Mouse (Mus musculus) hindbrain, embryonic 14.5 days (tissue): Measurements from ENCODE around the gene Zfp1. TPM values are rescaled to one million over a fixed set of nuclear protein-coding genes. Genes with fewer than 3 reads are reported as not detected.

Source experiments
- ATAC-seq: fragments of 200-750 bp; cut with Nextera tagmentation; 2 replicates; pipeline ENCODE4 v1.8.0; 2017; ENCODE audit warnings: moderate number of reproducible peaks, mild to moderate bottlenecking, moderate TSS enrichment, moderate library complexity; ENCODE audit not compliant: low FRiP score
- DNase-seq: peaks from one replicate; pipeline ENCODE4 v3.0.0-alpha.2; 2015; ENCODE audit warnings: low spot score
- H3K27ac ChIP-seq: fragments of 300-500 bp; sonication (generic); 2 replicates; pipeline ENCODE4 v1.5.1; 2014; ENCODE audit warnings: mild to moderate bottlenecking, moderate library complexity
- H3K27me3 ChIP-seq: fragments of 300-500 bp; sonication (generic); 2 replicates; pipeline ENCODE4 v1.6.1; 2014; ENCODE audit warnings: mild to moderate bottlenecking, low read length, mixed read lengths; ENCODE audit not compliant: control insufficient read depth, insufficient read depth
- H3K36me3 ChIP-seq: fragments of 300-500 bp; sonication (generic); replicated peaks from 2 replicates; pipeline ENCODE4 v1.6.1; 2014; ENCODE audit not compliant: control insufficient read depth, insufficient read depth
- H3K4me1 ChIP-seq: fragments of 300-500 bp; sonication (generic); replicated peaks from 2 replicates; pipeline ENCODE4 v1.6.1; 2014; ENCODE audit warnings: antibody characterized with exemption, low read length, mixed read lengths; ENCODE audit not compliant: control insufficient read depth, insufficient read depth
- H3K4me2 ChIP-seq: fragments of 300-500 bp; sonication (generic); replicated peaks from 2 replicates; pipeline ENCODE4 v1.6.1; 2014; ENCODE audit warnings: mild to moderate bottlenecking, moderate library complexity
- H3K4me3 ChIP-seq: fragments of 300-500 bp; sonication (generic); replicated peaks from 2 replicates; pipeline ENCODE4 v1.5.1; 2014; ENCODE audit warnings: mild to moderate bottlenecking, low read length
- H3K9ac ChIP-seq: fragments of 300-500 bp; sonication (generic); 2 replicates; pipeline ENCODE4 v1.6.1; 2014
- H3K9me3 ChIP-seq: fragments of 300-500 bp; sonication (generic); 2 replicates; pipeline ENCODE4 v1.6.1; 2016; ENCODE audit warnings: low read length; ENCODE audit not compliant: control insufficient read depth
- WGBS: fragments of 180-500 bp; shearing (Covaris S2); extraction: QIAGEN DNeasy Blood & Tissue Kit; methylation state at CpG from one replicate; pipeline ENCODE4 v1.1.7; 2014; 5-methylcytosine and 5-hydroxymethylcytosine counted together
- polyA plus RNA-seq: library from polyadenylated mRNA; unstranded; fragments of >200 nt; fragmentation: Nextera tagmentation; extraction: Ambion mirVana; gene quantifications from 2 replicates; pipeline ENCODE4 v1.2.1, GENCODE M21; 2014

The Zfp1 gene
- polyA plus RNA-seq, 1 experiment from 2014 or later, result 28.3 TPM

DNA sequence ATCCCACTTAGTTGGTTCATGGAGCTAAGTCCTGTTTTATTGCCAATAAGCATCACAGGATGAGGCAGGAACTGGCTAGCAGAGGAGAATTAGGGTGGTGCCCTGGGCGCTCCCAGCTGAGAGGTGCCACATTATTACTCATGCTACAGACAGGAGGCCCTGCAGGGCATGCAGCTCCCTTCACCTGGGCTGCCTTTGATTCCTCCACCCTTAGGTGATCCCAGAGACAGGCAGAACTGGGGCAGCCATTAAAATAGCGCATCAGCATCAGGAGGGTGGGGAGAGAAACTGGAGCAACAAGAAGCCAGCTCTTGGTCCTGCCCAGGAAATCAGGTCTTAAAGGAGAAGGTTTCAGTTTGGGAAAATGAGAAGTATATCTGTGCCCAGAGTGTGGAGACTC, 38.2 kb upstream of the Zfp1 start:
- Histone ChIP-seq H3K4me3 (no peak overlapping the region), H3K36me3 (peaks cover 5% of the 10 kb centered on the region), H3K4me1 (no peaks in the 10 kb centered on the region), H3K9me3 (no peaks in the 10 kb centered on the region), H3K27me3 (no peaks in the 10 kb centered on the region), H3K9ac (no peak overlapping the region), H3K27ac (no peak overlapping the region), H3K4me2 (no peak overlapping the region)
- 95% methylated on average over 2 of the region's 2 CpGs for WGBS
- ATAC-seq, result no peak
- no peak for DNase-seq

DNA sequence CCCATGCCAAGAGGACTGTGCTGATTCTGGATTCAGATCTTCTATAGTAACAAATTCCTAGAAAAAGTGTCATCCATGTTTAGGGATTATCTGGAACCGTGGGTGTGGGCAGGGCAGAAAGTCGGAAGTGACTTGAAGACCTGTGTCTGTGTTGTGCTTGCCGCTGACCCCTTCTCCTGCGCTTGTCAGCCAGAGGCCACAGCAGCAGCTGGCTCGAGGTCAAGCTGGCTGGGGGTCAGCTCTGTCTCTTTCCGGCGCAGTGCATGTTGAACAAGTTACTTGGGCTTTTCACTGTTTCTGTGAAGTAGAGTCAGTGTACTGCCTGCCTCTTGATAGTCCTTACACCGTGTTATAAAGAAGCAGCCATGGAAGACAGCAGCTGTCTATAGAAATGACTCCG, 36.2 kb upstream of the Zfp1 start:
- Histone ChIP-seq H3K4me1 (no peaks in the 10 kb centered on the region), H3K27ac (no peak overlapping the region), H3K36me3 (peaks cover 12% of the 10 kb centered on the region), H3K4me3 (no peak overlapping the region), H3K9ac (no peak overlapping the region), H3K4me2 (no peak overlapping the region), H3K9me3 (no peaks in the 10 kb centered on the region), H3K27me3 (no peaks in the 10 kb centered on the region)
- DNase-seq (no peak), ATAC-seq (no peak)
- 89% methylated on average over 9 of the region's 9 CpGs for WGBS

DNA sequence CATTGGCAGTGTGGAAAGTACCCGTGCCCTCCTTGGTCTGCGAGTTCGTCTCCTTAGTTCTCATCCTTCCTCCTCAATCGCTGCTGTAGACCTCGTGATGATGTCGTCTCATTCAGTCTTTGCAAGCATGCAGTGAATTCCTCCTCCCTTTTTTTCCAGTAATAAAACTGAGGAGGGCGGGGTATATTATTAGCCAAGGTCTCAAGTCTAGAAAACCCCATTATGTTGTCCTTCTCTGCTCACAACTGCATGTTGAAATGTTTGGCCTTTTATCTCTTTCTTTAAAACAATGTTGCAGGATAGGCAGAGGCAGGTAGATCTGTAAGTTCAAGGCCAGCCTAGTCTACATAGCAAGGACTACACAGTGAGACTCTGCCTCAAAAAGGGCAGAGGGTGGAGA, 35.8 kb upstream of the Zfp1 start:
- 99% methylated on average over 7 of the region's 7 CpGs for WGBS
- Histone ChIP-seq H3K4me2 (no peak overlapping the region), H3K9me3 (no peaks in the 10 kb centered on the region), H3K36me3 (peaks cover 17% of the 10 kb centered on the region), H3K4me3 (no peak overlapping the region), H3K27ac (no peak overlapping the region), H3K4me1 (no peaks in the 10 kb centered on the region), H3K27me3 (no peaks in the 10 kb centered on the region), H3K9ac (no peak overlapping the region)
- DNase-seq, result no peak
- ATAC-seq, result no peak

DNA sequence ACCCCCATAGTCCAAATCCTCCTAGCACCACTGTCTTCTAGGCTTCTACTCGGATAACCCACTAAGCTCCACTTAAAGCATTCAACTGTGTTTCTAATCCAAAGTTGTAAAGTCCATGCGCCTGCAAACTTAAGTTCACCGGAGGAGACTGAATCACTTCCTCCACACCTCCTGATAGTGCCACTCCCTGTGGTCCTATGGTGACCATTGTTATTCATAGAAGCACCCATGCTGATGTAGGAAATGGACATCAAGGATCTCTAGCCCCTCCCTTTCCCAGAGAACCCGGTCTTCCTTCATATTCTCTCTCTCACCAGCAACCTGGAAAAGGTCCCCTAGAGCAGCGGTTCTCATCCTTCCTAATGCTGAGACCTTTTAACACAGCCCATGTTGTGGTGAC, 30.0 kb upstream of the Zfp1 start:
- DNase-seq, result no peak
- 81% methylated on average over 5 of the region's 5 CpGs for WGBS
- H3K4me3 ChIP-seq, result no peak overlapping the region
- H3K27ac ChIP-seq, result no peak overlapping the region
- no peaks in the 10 kb centered on the region; the same call in 1 of the 2 replicates for H3K4me1 ChIP-seq
- ATAC-seq, result no peak
- H3K27me3 ChIP-seq, result no peaks in the 10 kb centered on the region
- no peak overlapping the region for H3K4me2 ChIP-seq
- H3K36me3 ChIP-seq, result peaks cover 11% of the 10 kb centered on the region
- no peaks in the 10 kb centered on the region for H3K9me3 ChIP-seq
- H3K9ac ChIP-seq, result no peak overlapping the region

DNA sequence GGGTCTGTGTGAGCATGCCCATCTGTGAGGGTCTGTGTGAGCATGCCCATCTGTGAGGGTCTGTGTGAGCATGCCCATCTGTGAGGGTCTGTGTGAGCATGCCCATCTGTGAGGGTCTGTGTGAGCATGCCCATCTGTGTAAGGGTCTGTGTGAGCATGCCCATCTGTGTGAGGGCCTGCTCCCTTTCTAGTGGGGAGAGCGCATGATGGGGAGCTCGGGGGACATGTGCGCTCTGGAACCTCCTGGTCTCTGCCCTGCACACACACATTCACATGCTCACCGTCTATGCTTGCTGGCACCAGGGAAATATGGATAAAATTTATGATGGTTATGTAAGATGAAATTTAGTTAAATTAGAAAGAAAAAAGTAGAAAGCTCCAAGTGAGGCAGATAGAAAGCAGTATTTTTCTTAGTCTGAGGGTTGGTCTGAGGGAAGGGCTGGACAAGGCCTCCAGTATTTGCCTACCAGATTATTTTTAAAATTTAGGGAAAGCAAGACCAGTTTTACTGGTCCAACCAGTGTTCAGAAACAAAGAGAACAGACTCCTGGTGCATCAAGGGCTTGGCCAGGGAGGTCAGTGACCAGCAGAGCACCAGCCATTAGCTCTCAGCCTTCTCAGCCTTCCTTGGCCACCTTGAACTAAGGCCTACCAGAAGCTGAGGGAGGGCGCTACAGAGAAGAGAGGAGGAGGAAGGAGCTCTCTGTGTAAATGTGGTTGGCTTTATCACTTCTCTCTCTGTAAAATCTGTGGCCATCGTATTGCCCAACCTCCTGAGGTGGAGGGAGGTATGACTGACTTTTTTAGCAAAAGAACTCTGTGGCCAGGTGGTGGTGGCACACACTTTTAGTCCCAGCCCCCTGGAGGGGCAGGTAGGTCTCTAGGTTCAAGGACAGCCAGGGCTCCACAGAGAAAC, 28.2 kb upstream of the Zfp1 start:
- H3K9me3 ChIP-seq, result no peaks in the 10 kb centered on the region
- H3K27ac ChIP-seq, result no peak overlapping the region
- peaks cover 22% of the 10 kb centered on the region for H3K36me3 ChIP-seq
- H3K4me3 ChIP-seq, result no peak overlapping the region
- no peak overlapping the region for H3K9ac ChIP-seq
- H3K4me2 ChIP-seq, result no peak overlapping the region
- H3K27me3 ChIP-seq, result no peaks in the 10 kb centered on the region
- ATAC-seq (no peak), DNase-seq (no peak)
- no peaks in the 10 kb centered on the region; the same call in 1 of the 2 replicates for H3K4me1 ChIP-seq
- WGBS, result 90% methylated on average over 6 of the region's 6 CpGs

DNA sequence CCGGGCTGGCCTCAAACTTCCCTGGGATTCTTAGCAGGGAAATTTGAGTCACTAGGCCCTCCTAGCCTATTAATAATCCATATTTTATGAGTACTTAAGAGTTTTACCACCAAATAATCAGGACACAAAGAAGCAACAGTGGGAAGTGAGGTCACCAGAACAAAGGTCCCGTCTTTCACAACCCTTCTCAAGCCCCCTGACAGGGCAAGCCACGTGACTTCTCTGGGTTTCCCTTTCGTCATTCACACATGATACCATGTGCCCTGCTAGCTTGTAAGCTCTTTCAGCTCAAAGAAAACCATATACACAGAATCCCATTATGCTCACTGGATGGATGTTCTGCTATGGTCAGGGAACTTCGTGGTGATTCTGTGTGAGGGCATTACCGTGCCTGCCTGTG, 25.4 kb upstream of the Zfp1 start:
- no peak overlapping the region for H3K27ac ChIP-seq
- no peaks in the 10 kb centered on the region for H3K27me3 ChIP-seq
- WGBS, result 54% methylated on average over 6 of the region's 6 CpGs
- no peak overlapping the region for H3K9ac ChIP-seq
- no peak overlapping the region for H3K4me3 ChIP-seq
- H3K36me3 ChIP-seq, result peaks cover 35% of the 10 kb centered on the region
- no peak overlapping the region for H3K4me2 ChIP-seq
- H3K4me1 ChIP-seq, result peaks cover 3% of the 10 kb centered on the region; the same call in 1 of the 2 replicates
- no peaks in the 10 kb centered on the region for H3K9me3 ChIP-seq
- ATAC-seq (no peak), DNase-seq (no peak)

DNA sequence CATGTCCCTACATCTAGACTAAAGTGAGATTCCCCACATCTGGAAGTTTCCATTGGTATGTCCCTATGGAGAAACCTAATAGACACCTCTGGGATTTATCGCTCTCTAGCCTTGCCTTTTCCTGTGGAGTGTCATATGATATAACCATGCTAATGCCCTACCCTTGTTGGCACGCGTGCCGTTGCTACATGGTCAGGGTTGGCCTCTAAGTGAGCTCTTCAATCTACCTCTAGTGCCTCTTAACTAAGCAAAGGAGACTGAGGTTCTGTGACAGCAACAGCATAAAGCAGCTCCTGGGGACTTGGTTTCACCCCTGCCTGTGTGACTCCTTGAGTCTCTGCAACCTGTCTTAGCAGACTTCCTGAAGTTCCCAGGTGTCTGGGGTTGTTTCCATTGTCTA, 24.9 kb upstream of the Zfp1 start:
- DNase-seq, result no peak
- H3K36me3 ChIP-seq, result peaks cover 39% of the 10 kb centered on the region
- H3K27ac ChIP-seq, result no peak overlapping the region
- H3K9me3 ChIP-seq, result no peaks in the 10 kb centered on the region
- no peak overlapping the region for H3K4me2 ChIP-seq
- no peaks in the 10 kb centered on the region for H3K27me3 ChIP-seq
- H3K4me1 ChIP-seq, result peaks cover 3% of the 10 kb centered on the region; the same call in 1 of the 2 replicates
- no peak for ATAC-seq
- H3K9ac ChIP-seq, result no peak overlapping the region
- WGBS, result 98% methylated on average over 4 of the region's 4 CpGs
- H3K4me3 ChIP-seq, result no peak overlapping the region

DNA sequence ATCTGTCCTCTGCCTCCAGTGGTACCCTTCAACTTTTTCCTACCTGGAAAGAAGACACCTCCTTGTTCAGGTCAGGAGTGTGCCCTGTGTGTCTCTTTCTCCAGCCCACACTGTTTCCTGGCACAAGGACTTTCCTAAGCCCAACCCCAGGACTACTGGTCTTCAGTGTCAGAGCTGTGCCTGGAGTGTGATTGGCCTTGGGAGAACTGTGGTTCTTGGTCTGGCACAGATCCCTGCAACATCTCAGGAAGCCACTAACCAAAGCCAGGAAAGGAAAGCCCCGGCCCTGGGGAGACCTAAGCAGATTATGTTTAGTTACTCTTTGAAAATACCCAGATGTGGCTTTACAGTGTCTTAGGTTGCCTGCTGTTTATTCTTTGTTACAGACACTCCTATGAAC, 23.3 kb upstream of the Zfp1 start:
- no peak for ATAC-seq
- Histone ChIP-seq H3K9ac (no peak overlapping the region), H3K36me3 (peaks cover 46% of the 10 kb centered on the region), H3K4me3 (no peak overlapping the region), H3K4me2 (no peak overlapping the region), H3K9me3 (no peaks in the 10 kb centered on the region), H3K4me1 (peaks cover 3% of the 10 kb centered on the region; the same call in 1 of the 2 replicates), H3K27me3 (no peaks in the 10 kb centered on the region), H3K27ac (no peak overlapping the region)
- DNase-seq, result no peak
- WGBS, result 86% methylated on average over 1 of the region's 1 CpGs

DNA sequence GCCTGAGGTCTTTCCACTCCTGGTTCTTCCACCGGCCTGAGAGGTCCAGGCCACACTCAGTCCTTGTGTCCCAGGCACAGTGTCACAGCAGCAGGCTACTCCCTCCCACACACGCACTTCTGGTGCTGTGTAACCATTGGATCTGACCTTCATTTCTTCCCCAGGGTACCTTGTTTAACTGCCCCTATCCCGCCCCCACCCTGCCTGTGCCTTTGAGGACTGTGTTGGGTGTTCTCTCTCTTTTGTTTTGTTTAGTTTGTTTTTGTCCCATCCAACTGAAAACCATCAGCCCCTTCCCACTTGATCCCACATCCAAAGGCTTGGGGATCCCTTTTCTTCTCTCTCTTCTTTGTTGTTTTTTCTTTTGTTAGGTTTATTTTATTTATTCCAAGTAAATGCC, 21.1 kb upstream of the Zfp1 start:
- Histone ChIP-seq H3K9me3 (no peaks in the 10 kb centered on the region), H3K27me3 (no peaks in the 10 kb centered on the region), H3K36me3 (peaks cover 46% of the 10 kb centered on the region), H3K4me2 (no peak overlapping the region), H3K9ac (no peak overlapping the region), H3K4me3 (no peak overlapping the region), H3K4me1 (peaks cover 3% of the 10 kb centered on the region; the same call in 1 of the 2 replicates), H3K27ac (no peak overlapping the region; the same call in 1 of the 2 replicates)
- DNase-seq, result no peak
- no peak for ATAC-seq
- 66% methylated on average over 3 of the region's 3 CpGs for WGBS
